ENCODE assay signal across 9 mouse cellular contexts in genomic region chrX:13345126-13345525, GRCm38 (mm10).
DNase-seq lines count a peak whose midpoint lies in the region; ATAC-seq and TF ChIP-seq lines count a peak whose summit lies in the region.
"Had no signal": no experiment of that assay in that cellular context is flagged by ENCODE, and none has a peak within 500 bp of the region (broad histone marks: within the 10 kb centered on the region; RNA-seq: fewer than 3 reads in every experiment).

No protein-coding gene starts in this region.

- no peaks in the 10 kb centered on the region for H3K36me3 ChIP-seq in limb, embryonic 13.5 days
- no peaks in the 10 kb centered on the region for H3K36me3 ChIP-seq in stomach, postnatal 0 days (ENCODE audit: control insufficient read depth, insufficient read depth, low read length)

- TF ChIP-seq EP300 in stomach, postnatal 0 days (optimal IDR thresholded peaks at IDR 0.05): no peak

- H3K4me3 ChIP-seq in limb, embryonic 13.5 days: peak overlapping the region; percentile 11; the same call in 1 of the 2 replicates
- H3K4me3 ChIP-seq in stomach, postnatal 0 days (ENCODE audit: low read depth, low read length): no peak overlapping the region

- 11% methylated on average over 5 of the region's 5 CpGs for whole genome bisulfite sequencing in limb, embryonic 13.5 days
- 20% methylated on average over 5 of the region's 5 CpGs for WGBS in stomach, postnatal 0 days

- peaks cover 25% of the 10 kb centered on the region for H3K4me1 ChIP-seq in limb, embryonic 13.5 days
- H3K4me1 ChIP-seq in stomach, postnatal 0 days (replicated peaks; ENCODE audit: control insufficient read depth, insufficient read depth): no peaks in the 10 kb centered on the region

- TF ChIP-seq CTCF in stomach, postnatal 0 days (IDR thresholded peaks at IDR 0.05; ENCODE audit: low read depth): no peak

- peak overlapping the region; percentile 87 for H3K27ac ChIP-seq in limb, embryonic 13.5 days
- peak overlapping the region; percentile 30; the same call in 1 of the 2 replicates for H3K27ac ChIP-seq in stomach, postnatal 0 days (replicated peaks)

- H3K4me2 ChIP-seq in limb, embryonic 13.5 days (replicated peaks): peak overlapping the region; percentile 53
- H3K4me2 ChIP-seq in stomach, postnatal 0 days (replicated peaks; ENCODE audit: low read depth): 0 out of 2 replicates have a peak overlapping the region, but pooled peaks have one; percentile 2

- H3K9me3 ChIP-seq in limb, embryonic 13.5 days: no peaks in the 10 kb centered on the region
- no peaks in the 10 kb centered on the region for H3K9me3 ChIP-seq in stomach, postnatal 0 days (ENCODE audit: control insufficient read depth, low read length)

- 0 out of 2 replicates have a peak overlapping the region, but pooled peaks have one; percentile 50 for H3K9ac ChIP-seq in limb, embryonic 13.5 days
- no peak overlapping the region for H3K9ac ChIP-seq in stomach, postnatal 0 days (ENCODE audit: low read length)

- no peak for ATAC-seq in limb, embryonic 13.5 days (ENCODE audit: low FRiP score, low read depth)
- ATAC-seq in stomach, postnatal 0 days (ENCODE audit: low FRiP score, low TSS enrichment): no peak

- peak; percentile 25 for DNase-seq in adrenal gland, postnatal 10 days
- no peak for DNase-seq in adrenal gland, postnatal 25 days
- peak; percentile 5 for DNase-seq in right cerebral cortex, postnatal 4 days
- no peak for DNase-seq in right cerebral cortex, postnatal 25 days
- DNase-seq in stomach, postnatal 0 days (ENCODE audit: low spot score): no peak
- no peak for DNase-seq in c-Kit-positive CD71-positive TER-119-positive erythroid progenitor cells, embryonic 14.5 days (ENCODE audit: low spot score)
- no peak for DNase-seq in thymus, postnatal 36 days
- DNase-seq: cerebellum, adult 11 months had no signal

- peaks cover 25% of the 10 kb centered on the region; the same call in 1 of the 2 replicates for H3K27me3 ChIP-seq in limb, embryonic 13.5 days
- H3K27me3 ChIP-seq in stomach, postnatal 0 days (ENCODE audit: control insufficient read depth, insufficient read depth, low read length): no peaks in the 10 kb centered on the region

Comparison
In these comparisons a context has a peak if more than half of its experiments do, and no peak if none do; other contexts are left out.
1. DNase-seq: peak in adrenal gland, postnatal 10 days (single experiment) and right cerebral cortex, postnatal 4 days (single experiment); none in adrenal gland, postnatal 25 days (single experiment), right cerebral cortex, postnatal 25 days (single experiment), stomach, postnatal 0 days (single experiment), c-Kit-positive CD71-positive TER-119-positive erythroid progenitor cells, embryonic 14.5 days (single experiment) and thymus, postnatal 36 days (0 of 2).